Mouse (Mus musculus): ENCODE measurements around the gene Ptprn2. TPM values are rescaled to one million over a fixed set of nuclear protein-coding genes. Genes with fewer than 3 reads are reported as not detected.

The Ptprn2 gene
- polyA plus RNA-seq, 1 experiment from 2014 or later = 12.2 TPM

DNA sequence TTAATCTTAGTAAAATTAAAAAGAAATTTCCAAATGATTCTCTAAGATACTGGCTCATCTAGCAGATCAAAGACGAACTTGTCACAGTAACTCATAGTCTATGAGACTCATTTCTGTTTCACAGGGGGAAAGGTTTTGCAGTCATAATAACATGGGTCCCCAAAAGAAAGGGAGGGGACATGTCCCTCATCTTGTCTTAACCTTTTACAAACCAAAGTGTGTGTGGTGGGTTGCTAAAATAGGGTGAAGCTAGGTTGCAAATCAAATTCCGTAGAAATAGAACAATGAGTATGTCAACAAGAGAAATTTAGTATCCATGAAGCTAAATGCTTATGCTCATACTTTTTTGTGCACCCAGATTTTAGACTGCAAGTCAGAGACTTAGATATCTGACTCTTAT, 671.7 kb downstream of the Ptprn2 start:
- peak overlapping the region; percentile 91 for H3K27ac ChIP-seq (replicated peaks)
- H3K27me3 ChIP-seq = no peaks in the 10 kb centered on the region; the same call in 1 of the 2 replicates

GRCm38 (mm10) chr12:117157660-117158386, 672.3 kb downstream of the Ptprn2 start:
- Histone ChIP-seq H3K27me3 (no peaks in the 10 kb centered on the region; the same call in 1 of the 2 replicates), H3K4me3 (peak overlapping the region; percentile 94), H3K36me3 (peaks cover 23% of the 10 kb centered on the region), H3K4me1 (peaks cover 61% of the 10 kb centered on the region), H3K4me2 (replicated peaks) (peak overlapping the region; percentile 67), H3K27ac (replicated peaks) (peak overlapping the region; percentile 91), H3K9me3 (no peaks in the 10 kb centered on the region), H3K9ac (replicated peaks) (peak overlapping the region; percentile 68)
- 12% methylated on average over 9 of the region's 9 CpGs for WGBS
- no peak for ATAC-seq (ENCODE audit: low FRiP score, low read depth)

More for the DNA sequence above, 671.7 kb downstream of the Ptprn2 start:
- Histone ChIP-seq H3K4me3 (peak overlapping the region; percentile 94), H3K9ac (replicated peaks) (peak overlapping the region; percentile 68), H3K9me3 (no peaks in the 10 kb centered on the region), H3K4me1 (peaks cover 63% of the 10 kb centered on the region), H3K4me2 (replicated peaks) (peak overlapping the region; percentile 67), H3K36me3 (peaks cover 22% of the 10 kb centered on the region)
- no peak for ATAC-seq (ENCODE audit: low FRiP score, low read depth)
- WGBS = 27% methylated on average over 2 of the region's 2 CpGs

DNA sequence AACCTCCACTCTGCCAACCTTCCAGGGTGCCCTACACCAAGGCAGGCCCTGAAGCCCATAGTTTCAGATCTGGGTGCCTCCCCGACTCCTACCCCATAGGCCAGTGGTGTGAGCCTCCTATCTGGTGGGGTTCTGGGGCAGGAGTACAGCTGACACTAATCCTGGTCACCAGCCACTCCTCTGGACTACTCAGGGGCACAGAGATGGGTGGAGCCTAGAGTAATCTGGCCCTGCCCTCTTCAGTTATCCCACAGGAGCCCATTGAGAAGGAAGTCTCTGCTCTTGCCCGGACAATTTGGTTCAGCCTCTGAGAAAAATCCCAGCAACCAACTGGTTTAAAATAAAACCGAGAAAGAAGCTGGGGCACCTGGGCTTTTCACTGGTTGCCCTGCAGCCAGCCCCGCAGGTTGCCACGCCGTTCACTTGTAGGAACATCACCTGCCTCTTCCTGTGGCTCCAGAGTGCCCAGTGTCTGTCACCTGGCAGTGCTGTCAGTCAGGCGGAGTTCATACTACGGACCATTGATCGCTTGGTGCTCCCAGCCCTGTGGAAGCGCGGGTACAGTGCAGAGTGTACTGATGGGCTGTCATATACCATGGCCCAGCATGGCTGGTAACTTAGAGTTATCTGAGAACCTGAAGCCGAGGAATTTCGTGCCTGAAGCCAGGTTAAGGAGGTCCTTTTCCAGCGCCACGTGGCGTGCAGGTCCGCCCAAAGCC, 673.6 kb downstream of the Ptprn2 start:
- Histone ChIP-seq H3K9ac (replicated peaks) (peak overlapping the region; percentile 68), H3K4me2 (replicated peaks) (peak overlapping the region; percentile 67), H3K36me3 (peaks cover 28% of the 10 kb centered on the region), H3K27me3 (no peaks in the 10 kb centered on the region), H3K27ac (replicated peaks) (peak overlapping the region; percentile 91), H3K9me3 (no peaks in the 10 kb centered on the region), H3K4me1 (peaks cover 64% of the 10 kb centered on the region), H3K4me3 (peak overlapping the region; percentile 94)
- 12% methylated on average over 17 of the region's 17 CpGs for WGBS
- peak; percentile 58 for ATAC-seq (ENCODE audit: low FRiP score, low read depth)

DNA sequence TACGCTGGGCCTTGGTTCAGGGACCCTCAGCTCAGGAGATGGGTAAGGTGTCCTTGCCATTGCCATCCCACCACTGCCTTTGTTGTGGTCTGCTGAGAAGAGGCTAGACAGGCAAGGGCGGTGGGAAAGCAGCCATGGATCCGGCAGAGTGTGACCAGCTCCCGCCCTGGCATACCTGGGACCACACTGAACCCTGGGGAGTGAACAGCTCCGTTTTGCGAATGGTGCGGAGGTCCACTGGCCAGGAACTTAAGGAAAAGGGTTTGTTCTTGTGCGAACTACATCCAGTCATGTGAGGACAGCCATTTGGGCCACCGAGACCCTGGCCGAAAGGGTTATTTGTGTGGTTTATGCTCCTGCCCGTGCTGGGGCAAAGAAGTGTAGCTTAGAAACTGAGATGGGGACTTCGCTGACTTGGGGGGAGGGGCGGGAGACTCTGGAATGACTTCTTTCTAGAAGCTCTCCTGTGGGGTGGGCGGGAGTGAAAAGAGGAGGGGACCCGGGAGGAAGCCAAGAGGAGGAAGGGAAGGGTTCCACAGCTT, 674.2 kb downstream of the Ptprn2 start:
- Histone ChIP-seq H3K9ac (replicated peaks) (peak overlapping the region; percentile 68), H3K27me3 (no peaks in the 10 kb centered on the region), H3K36me3 (peaks cover 32% of the 10 kb centered on the region), H3K9me3 (no peaks in the 10 kb centered on the region), H3K4me1 (peaks cover 68% of the 10 kb centered on the region), H3K4me2 (replicated peaks) (peak overlapping the region; percentile 67), H3K27ac (replicated peaks) (peak overlapping the region; percentile 91), H3K4me3 (peak overlapping the region; percentile 94)
- 10% methylated on average over 15 of the region's 15 CpGs for WGBS
- ATAC-seq (ENCODE audit: low FRiP score, low read depth) = no peak

DNA sequence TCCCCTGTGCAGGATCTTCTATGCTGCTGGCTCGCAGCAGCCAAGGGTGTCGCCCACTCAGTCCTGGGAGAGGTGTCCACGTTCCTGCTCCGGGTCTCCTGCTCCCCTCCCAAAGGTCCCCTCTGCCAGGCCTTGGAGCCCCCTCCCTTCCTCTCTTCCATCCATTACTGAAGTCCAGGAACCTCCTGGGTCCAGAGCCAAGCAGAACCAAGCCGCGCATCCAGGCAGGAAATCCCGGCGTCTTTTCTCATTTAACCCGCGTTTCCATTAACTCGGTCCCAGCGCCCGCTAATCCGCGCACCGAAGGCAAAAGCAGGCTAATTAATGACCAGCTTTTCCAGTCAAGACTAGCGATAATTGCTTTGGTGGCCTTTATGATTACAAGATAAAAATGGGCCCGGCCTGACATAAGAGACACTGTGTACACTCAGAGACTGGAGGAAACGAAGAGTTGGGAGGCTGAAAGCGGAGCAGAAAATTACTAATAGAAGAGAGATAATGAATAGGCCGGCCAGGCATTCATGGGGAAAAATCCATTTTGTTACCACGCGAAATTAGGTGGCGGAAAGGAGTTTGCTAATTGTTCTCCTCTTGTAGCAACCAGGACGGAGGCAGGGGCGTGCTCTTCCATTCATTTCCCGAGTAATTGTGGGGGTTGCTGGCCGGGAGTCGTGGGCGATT, 674.8 kb downstream of the Ptprn2 start:
- H3K36me3 ChIP-seq = peaks cover 38% of the 10 kb centered on the region
- WGBS = 4% methylated on average over 30 of the region's 30 CpGs
- H3K9ac ChIP-seq (replicated peaks) = peak overlapping the region; percentile 68
- H3K27ac ChIP-seq (replicated peaks) = peak overlapping the region; percentile 91
- peaks cover 73% of the 10 kb centered on the region for H3K4me1 ChIP-seq
- peak overlapping the region; percentile 67 for H3K4me2 ChIP-seq (replicated peaks)
- H3K27me3 ChIP-seq = no peaks in the 10 kb centered on the region
- H3K4me3 ChIP-seq = peak overlapping the region; percentile 94
- H3K9me3 ChIP-seq = no peaks in the 10 kb centered on the region
- ATAC-seq (ENCODE audit: low FRiP score, low read depth) = no peak

GRCm38 (mm10) chr12:117162180-117162579, 676.7 kb downstream of the Ptprn2 start:
- Histone ChIP-seq H3K4me3 (no peak overlapping the region), H3K9me3 (no peaks in the 10 kb centered on the region), H3K27ac (replicated peaks) (peak overlapping the region; percentile 91), H3K27me3 (no peaks in the 10 kb centered on the region), H3K4me1 (peaks cover 90% of the 10 kb centered on the region), H3K36me3 (peaks cover 53% of the 10 kb centered on the region), H3K4me2 (replicated peaks) (no peak overlapping the region), H3K9ac (replicated peaks) (no peak overlapping the region)
- ATAC-seq (ENCODE audit: low FRiP score, low read depth) = no peak
- 73% methylated on average over 3 of the region's 3 CpGs for WGBS

DNA sequence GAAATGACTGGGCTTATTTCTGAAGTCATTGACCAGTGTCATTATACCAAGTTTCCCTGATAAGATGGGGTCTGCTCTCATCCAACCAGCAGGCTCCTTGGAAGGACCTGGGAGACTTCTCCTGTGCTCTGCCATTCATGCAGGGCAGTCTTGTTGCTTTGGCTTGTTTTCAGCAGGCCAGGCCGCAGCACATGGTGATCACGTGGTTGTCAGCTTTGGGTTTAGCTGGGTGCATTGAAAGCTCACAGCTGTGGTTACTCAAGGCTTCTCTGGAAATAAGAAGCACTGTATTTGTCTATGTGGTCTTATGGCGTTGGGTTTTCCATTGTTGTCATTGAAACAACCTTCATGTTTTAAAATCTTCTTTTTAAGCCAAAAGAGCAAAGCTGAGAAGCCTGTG, 678.3 kb downstream of the Ptprn2 start:
- Histone ChIP-seq H3K36me3 (peaks cover 62% of the 10 kb centered on the region), H3K4me2 (replicated peaks) (no peak overlapping the region), H3K27me3 (no peaks in the 10 kb centered on the region), H3K27ac (replicated peaks) (peak overlapping the region; percentile 52; the same call in 1 of the 2 replicates), H3K4me3 (no peak overlapping the region), H3K9me3 (no peaks in the 10 kb centered on the region), H3K9ac (replicated peaks) (no peak overlapping the region), H3K4me1 (peaks cover 89% of the 10 kb centered on the region)
- ATAC-seq (ENCODE audit: low FRiP score, low read depth) = 0 out of 2 replicates have a peak, but pooled peaks have one; percentile 19
- 47% methylated on average over 3 of the region's 3 CpGs for WGBS

DNA sequence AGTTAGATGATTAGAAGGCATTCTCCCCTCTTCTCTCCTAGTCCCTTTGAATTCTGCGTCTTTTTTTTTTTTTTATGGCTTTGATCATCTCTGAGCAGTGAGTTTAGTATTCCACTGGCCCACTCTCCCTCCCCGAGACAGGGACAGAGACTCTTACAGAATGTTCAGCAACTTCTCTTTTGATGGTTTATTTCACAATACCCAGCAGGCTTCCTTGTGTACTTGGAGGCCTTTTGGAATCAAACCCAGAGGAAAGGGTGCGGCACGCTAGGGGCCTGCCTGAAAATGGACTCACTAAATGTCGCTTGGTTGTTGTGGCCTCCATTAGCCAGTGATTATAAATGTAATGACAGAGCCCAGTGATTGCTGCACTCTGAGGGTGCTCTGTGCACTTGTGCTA, 680.7 kb downstream of the Ptprn2 start:
- H3K4me2 ChIP-seq (replicated peaks) = no peak overlapping the region
- no peak for ATAC-seq (ENCODE audit: low FRiP score, low read depth)
- no peaks in the 10 kb centered on the region for H3K27me3 ChIP-seq
- peaks cover 53% of the 10 kb centered on the region for H3K36me3 ChIP-seq
- H3K9me3 ChIP-seq = no peaks in the 10 kb centered on the region
- H3K27ac ChIP-seq (replicated peaks) = 0 out of 2 replicates have a peak overlapping the region, but pooled peaks have one; percentile 20
- WGBS = 59% methylated on average over 5 of the region's 5 CpGs
- H3K9ac ChIP-seq (replicated peaks) = no peak overlapping the region; the same call in 1 of the 2 replicates
- no peak overlapping the region for H3K4me3 ChIP-seq
- peaks cover 89% of the 10 kb centered on the region for H3K4me1 ChIP-seq

- H3K4me1 ChIP-seq = peaks cover 94% of the 10 kb centered on the region
- no peak overlapping the region for H3K4me3 ChIP-seq
- no peak for ATAC-seq (ENCODE audit: low FRiP score, low read depth)
- no peaks in the 10 kb centered on the region for H3K27me3 ChIP-seq
- WGBS = 34% methylated on average over 5 of the region's 5 CpGs
- peaks cover 33% of the 10 kb centered on the region for H3K36me3 ChIP-seq
- no peaks in the 10 kb centered on the region for H3K9me3 ChIP-seq
- peak overlapping the region; percentile 77 for H3K27ac ChIP-seq (replicated peaks)
- peak overlapping the region; percentile 39; the same call in 1 of the 2 replicates for H3K9ac ChIP-seq (replicated peaks)
- peak overlapping the region; percentile 31; the same call in 1 of the 2 replicates for H3K4me2 ChIP-seq (replicated peaks)
Measured at GRCm38 (mm10) chr12:117169670-117170069, 684.1 kb downstream of the Ptprn2 start.

DNA sequence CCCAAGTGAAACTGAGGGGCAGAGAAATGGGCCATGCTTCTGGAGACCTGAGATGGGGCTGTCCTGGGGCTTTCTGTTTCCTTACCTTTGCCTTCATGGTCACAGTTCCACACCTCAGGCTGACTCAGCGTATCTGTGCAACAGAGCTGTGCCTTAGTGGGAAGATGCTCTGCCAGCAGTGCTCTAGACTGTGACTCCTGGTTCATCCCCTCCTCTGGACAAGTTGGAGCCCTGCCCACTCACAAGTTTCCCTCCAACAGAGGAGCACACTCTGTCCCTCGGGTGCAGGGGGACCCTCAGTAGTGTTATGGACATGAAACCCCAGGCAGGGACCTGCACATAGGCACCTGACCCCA, 687.0 kb downstream of the Ptprn2 start:
- peak overlapping the region; percentile 3 for H3K4me3 ChIP-seq
- H3K27me3 ChIP-seq = no peaks in the 10 kb centered on the region
- peaks cover 96% of the 10 kb centered on the region for H3K4me1 ChIP-seq
- ATAC-seq (ENCODE audit: low FRiP score, low read depth) = no peak
- 15% methylated on average over 2 of the region's 2 CpGs for WGBS
- peak overlapping the region; percentile 98 for H3K27ac ChIP-seq (replicated peaks)
- peaks cover 10% of the 10 kb centered on the region for H3K36me3 ChIP-seq
- peak overlapping the region; percentile 49 for H3K9ac ChIP-seq (replicated peaks)
- H3K9me3 ChIP-seq = no peaks in the 10 kb centered on the region
- H3K4me2 ChIP-seq (replicated peaks) = peak overlapping the region; percentile 43

DNA sequence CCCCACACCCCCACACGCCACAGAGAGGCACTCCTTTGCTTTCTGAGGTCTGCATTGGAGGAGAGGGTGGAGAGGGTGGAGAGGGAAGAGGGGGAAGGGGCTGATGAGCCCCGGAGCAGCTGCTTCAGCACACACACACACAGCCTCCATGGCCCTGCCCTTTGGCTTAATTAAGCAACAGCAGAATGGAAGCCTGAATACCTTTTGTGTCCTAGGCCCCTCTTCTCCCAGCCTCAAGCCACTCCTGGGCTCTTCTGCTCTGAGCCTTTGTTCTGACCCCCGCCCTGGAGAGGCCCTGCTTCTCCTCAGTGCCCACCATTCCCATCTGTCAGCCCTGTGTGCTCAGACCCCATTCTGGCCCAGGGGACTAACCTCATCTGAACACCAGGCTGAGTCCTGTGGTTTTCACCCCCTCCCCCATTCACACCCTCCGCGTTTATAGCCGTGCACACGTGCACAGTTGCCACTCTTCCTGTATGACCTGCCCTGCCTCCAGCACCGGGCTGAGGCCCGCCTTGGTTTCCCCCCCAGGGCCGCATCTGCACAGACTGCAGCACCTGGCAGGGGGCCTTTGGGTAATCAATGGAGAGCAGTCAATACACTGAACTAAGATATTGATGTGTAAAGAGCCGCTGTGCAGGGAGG, 687.5 kb downstream of the Ptprn2 start:
- Histone ChIP-seq H3K4me1 (peaks cover 95% of the 10 kb centered on the region), H3K4me2 (replicated peaks) (peak overlapping the region; percentile 43), H3K9me3 (no peaks in the 10 kb centered on the region), H3K27me3 (no peaks in the 10 kb centered on the region), H3K27ac (replicated peaks) (peak overlapping the region; percentile 98), H3K4me3 (peak overlapping the region; percentile 3; the same call in 1 of the 2 replicates), H3K9ac (replicated peaks) (peak overlapping the region; percentile 49), H3K36me3 (peaks cover 10% of the 10 kb centered on the region)
- 5% methylated on average over 11 of the region's 11 CpGs for WGBS
- peak; percentile 94 for ATAC-seq (ENCODE audit: low FRiP score, low read depth)

All from midbrain, embryonic 12.5 days (tissue).